Mouse (Mus musculus) liver, embryonic 15.5 days (tissue): ENCODE data around the gene Ndufab1. TPM values are rescaled to one million over a fixed set of nuclear protein-coding genes. Genes with fewer than 3 reads are reported as not detected.

Experiments
- ATAC-seq: fragments of 200-750 bp; cut with Nextera tagmentation; 2 replicates; pipeline ENCODE4 v1.8.0; 2017; ENCODE audit warnings: moderate number of reproducible peaks, mild to moderate bottlenecking, moderate library complexity; ENCODE audit not compliant: insufficient read depth
- H3K27ac ChIP-seq: fragments of 300-500 bp; sonication (generic); replicated peaks from 2 replicates; pipeline ENCODE4 v1.5.1; 2015; ENCODE audit warnings: mild to moderate bottlenecking, inconsistent platforms
- H3K27me3 ChIP-seq: fragments of 300-500 bp; sonication (generic); 2 replicates; pipeline ENCODE4 v1.6.1; 2015; ENCODE audit warnings: mild to moderate bottlenecking, inconsistent platforms
- H3K36me3 ChIP-seq: fragments of 300-500 bp; sonication (generic); replicated peaks from 2 replicates; pipeline ENCODE4 v1.6.1; 2015; ENCODE audit warnings: moderate library complexity, mild to moderate bottlenecking, inconsistent platforms
- H3K4me1 ChIP-seq: fragments of 300-500 bp; sonication (generic); replicated peaks from 2 replicates; pipeline ENCODE4 v1.6.1; 2015; ENCODE audit warnings: inconsistent platforms
- H3K4me2 ChIP-seq: fragments of 300-500 bp; sonication (generic); 2 replicates; pipeline ENCODE4 v1.6.1; 2015; ENCODE audit warnings: moderate library complexity, mild to moderate bottlenecking, inconsistent platforms
- H3K4me3 ChIP-seq: fragments of 300-500 bp; sonication (generic); replicated peaks from 2 replicates; pipeline ENCODE4 v1.5.1; 2015; ENCODE audit warnings: mild to moderate bottlenecking, inconsistent platforms
- H3K9ac ChIP-seq: fragments of 300-500 bp; sonication (generic); 2 replicates; pipeline ENCODE4 v1.6.1; 2015; ENCODE audit warnings: moderate library complexity, mild to moderate bottlenecking, inconsistent platforms
- H3K9me3 ChIP-seq: fragments of 300-500 bp; sonication (generic); replicated peaks from 2 replicates; pipeline ENCODE4 v1.6.1; 2016; ENCODE audit warnings: inconsistent platforms
- WGBS: fragments of 180-500 bp; shearing (Covaris S2); methylation state at CpG from one replicate; pipeline ENCODE4 v1.1.7; 2015; ENCODE audit warnings: mixed read lengths; ENCODE audit not compliant: insufficient replicate concordance; 5-methylcytosine and 5-hydroxymethylcytosine counted together
- polyA plus RNA-seq: library from polyadenylated mRNA; unstranded; fragments of >200 nt; fragmentation: Nextera tagmentation; extraction: Ambion mirVana; gene quantifications from 2 replicates; pipeline ENCODE4 v1.2.1, GENCODE M21; 2015

The Ndufab1 gene
- 383 and 425 TPM in 2 replicates for polyA plus RNA-seq

DNA sequence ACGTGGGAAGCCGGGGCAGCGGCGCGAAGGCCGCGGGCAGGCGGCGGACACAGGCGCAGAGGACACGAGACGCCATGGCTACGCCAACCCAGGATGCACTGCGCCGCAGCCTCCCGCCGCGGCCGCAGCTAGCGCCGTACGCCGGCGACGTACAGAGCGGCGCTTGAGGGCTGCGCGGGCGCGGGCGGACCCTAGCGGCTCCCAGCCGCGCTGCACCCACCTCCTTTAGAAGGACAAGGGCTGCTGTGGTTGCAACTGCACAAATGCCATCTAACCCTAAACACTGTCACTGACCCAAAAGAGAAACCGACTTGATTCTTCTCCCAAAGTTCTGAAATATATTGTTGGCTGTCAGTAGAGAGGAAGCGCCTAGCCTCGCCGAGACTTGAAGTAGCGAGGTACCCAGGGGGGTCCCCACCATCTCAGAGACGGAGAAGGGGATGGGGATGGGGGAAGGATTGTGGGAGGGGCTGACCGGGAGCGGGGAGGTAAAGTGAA, at the start of gene Ndufab1:
TSS of gene Ndufab1 (minus strand) at position 140 of the 498 bp plus-strand sequence.
- Histone ChIP-seq H3K27me3 (no peaks in the 10 kb centered on the region), H3K9ac (peak within 1 kb of the TSS; percentile 85), H3K36me3 (peaks cover 22% of the 10 kb centered on the region), H3K9me3 (no peaks in the 10 kb centered on the region), H3K27ac (peak within 1 kb of the TSS; percentile 14; the same call in 1 of the 2 replicates), H3K4me2 (peak within 1 kb of the TSS; percentile 82), H3K4me3 (peak within 1 kb of the TSS; percentile 76), H3K4me1 (peaks cover 30% of the 10 kb centered on the region)
- under 1% methylated on average over 43 of the region's 43 CpGs for WGBS
- peak; percentile 98 for ATAC-seq

DNA sequence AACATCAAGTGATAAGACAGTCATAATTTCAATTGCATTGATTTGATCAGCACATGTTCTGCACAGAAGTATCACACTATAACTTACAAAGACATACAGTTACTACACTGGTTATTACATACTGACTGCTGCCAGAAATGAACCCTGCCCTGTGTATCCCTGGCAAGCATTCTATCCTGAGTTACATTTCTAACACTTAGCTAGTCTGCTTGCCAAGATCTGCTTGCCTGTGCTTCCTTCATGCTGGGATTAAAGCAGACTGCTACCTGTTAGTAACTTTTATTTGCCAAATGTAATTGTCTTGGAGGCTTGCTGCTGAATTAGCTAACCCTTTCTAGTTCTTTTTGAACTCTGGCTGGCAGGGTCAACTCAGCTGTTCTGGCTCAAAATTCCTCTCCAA, 39.3 kb upstream of the Ndufab1 start:
- no peaks in the 10 kb centered on the region for H3K27me3 ChIP-seq
- no peak for ATAC-seq
- H3K9me3 ChIP-seq: no peaks in the 10 kb centered on the region
- no peak overlapping the region for H3K27ac ChIP-seq
- H3K4me2 ChIP-seq: no peak overlapping the region
- H3K36me3 ChIP-seq: peaks cover 94% of the 10 kb centered on the region
- H3K9ac ChIP-seq: no peak overlapping the region
- H3K4me1 ChIP-seq: no peaks in the 10 kb centered on the region
- H3K4me3 ChIP-seq: no peak overlapping the region

DNA sequence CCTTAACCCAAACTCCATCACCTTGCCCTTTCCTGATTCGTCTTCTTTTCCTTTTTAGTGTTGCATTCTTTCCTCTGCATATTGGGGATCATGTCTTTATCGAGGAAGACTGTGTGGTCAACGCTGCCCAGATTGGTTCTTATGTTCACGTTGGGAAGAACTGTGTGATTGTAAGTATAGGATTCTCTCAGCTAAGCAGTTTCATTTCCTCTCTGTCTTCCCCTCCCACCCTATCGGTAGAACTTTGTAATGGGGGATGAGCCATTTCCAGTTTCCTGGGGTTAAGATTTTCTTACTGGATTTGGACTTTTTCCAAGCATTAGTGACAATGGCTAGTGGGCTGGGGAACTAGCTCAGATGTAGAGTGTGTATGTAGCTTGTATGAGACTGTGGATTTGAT, 36.5 kb upstream of the Ndufab1 start:
- Histone ChIP-seq H3K4me2 (no peak overlapping the region), H3K27ac (no peak overlapping the region), H3K4me1 (peaks cover 11% of the 10 kb centered on the region), H3K27me3 (no peaks in the 10 kb centered on the region), H3K4me3 (no peak overlapping the region), H3K9me3 (no peaks in the 10 kb centered on the region), H3K36me3 (peaks cover 86% of the 10 kb centered on the region), H3K9ac (no peak overlapping the region)
- no peak for ATAC-seq
- 76% methylated on average over 5 of the region's 5 CpGs for WGBS

GRCm38 (mm10) chr7:122137071-122137470, 35.4 kb upstream of the Ndufab1 start:
- Histone ChIP-seq H3K4me3 (no peak overlapping the region), H3K4me2 (no peak overlapping the region), H3K27me3 (no peaks in the 10 kb centered on the region), H3K36me3 (peaks cover 77% of the 10 kb centered on the region), H3K4me1 (peaks cover 11% of the 10 kb centered on the region), H3K27ac (no peak overlapping the region), H3K9me3 (no peaks in the 10 kb centered on the region), H3K9ac (no peak overlapping the region)
- ATAC-seq: no peak

DNA sequence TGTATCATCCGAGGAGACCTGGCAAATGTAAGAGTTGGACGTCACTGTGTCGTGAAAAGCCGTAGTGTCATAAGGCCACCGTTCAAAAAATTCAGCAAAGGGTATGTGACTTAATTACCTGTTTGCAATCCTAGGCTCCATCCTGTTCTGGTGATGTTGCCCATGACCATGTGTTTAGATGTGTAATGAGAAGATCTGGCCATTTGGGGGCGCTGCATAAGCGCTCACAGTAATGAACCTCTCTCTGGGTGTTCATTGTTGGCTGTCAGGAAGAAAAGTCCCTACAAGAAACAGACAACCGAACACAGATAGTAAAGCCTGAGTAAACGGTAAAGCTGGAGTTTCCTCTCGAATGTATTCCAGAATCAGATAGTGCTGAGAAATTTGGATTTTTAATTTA, 33.4 kb upstream of the Ndufab1 start:
- 65% methylated on average over 10 of the region's 10 CpGs for WGBS
- no peaks in the 10 kb centered on the region for H3K9me3 ChIP-seq
- H3K4me1 ChIP-seq: peaks cover 21% of the 10 kb centered on the region
- no peak for ATAC-seq
- H3K4me2 ChIP-seq: no peak overlapping the region
- no peak overlapping the region for H3K27ac ChIP-seq
- no peak overlapping the region for H3K4me3 ChIP-seq
- H3K36me3 ChIP-seq: peaks cover 58% of the 10 kb centered on the region
- H3K9ac ChIP-seq: no peak overlapping the region
- no peaks in the 10 kb centered on the region for H3K27me3 ChIP-seq

DNA sequence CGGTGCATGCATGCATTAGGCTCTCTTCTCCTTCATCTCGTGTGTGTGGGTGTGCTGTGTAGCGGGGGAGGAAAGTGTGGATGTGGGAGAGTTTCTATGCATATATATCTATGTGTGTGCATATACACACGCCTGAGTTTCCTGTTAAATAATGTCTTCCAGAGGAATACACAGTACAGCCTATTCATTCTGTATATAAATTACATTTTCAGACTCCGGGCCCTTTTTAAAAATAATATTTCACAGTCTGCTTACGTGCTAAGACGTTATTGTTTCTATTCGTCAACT, 31.6 kb upstream of the Ndufab1 start:
- ATAC-seq: no peak
- H3K27ac ChIP-seq: peak overlapping the region; percentile 86

DNA sequence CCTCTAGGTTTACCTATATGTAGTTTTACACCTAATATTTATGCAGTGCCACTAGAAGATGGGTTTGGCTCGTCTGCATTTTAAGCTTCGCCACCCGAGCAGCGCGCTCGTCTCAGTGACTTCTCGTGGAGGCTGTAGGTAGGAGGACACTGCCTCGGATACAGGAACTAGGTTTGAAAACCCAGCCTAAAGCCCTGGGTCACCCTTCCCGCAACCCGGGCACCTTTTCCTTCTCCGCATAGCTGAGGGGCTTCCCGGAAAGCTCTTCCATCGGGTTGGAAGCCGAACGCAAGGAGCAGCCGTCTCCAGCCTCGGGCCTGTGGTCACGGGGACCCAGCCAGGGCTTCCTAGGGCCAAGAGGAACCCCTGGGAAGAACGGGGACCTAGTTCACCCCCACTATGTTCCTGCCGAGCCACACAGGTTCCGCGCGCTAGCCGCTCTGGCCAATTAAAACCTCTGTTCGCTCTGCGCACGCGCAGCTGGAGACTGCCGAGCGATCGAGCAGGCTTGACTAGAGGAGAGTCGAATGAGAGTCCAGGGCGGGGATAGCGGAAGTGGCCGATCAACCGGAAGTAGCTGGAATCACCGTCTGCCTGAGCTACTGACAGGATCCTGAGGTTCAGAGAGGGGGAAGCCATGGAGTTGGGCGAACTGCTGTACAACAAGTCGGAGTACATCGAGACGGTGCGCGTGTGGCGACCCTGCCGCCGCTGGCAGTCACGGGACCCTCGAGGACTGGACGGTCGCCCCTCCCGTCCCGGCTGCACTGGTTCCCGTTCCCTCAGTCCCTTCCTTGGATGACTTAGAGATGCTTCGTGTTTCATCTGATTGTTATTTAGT, 31.0 kb upstream of the Ndufab1 start, which contains the start of the genes Palb2 and Dctn5:
TSS of gene Palb2 (minus strand) at position 489 of the 841 bp plus-strand sequence.
TSS of gene Dctn5 (plus strand) at position 545 of the 841 bp plus-strand sequence.
- peak within 1 kb of the TSS; percentile 89 for H3K27ac ChIP-seq
- no peaks in the 10 kb centered on the region for H3K27me3 ChIP-seq
- peak; percentile 99 for ATAC-seq
- H3K36me3 ChIP-seq: peaks cover 53% of the 10 kb centered on the region
- under 1% methylated on average over 54 of the region's 54 CpGs for WGBS
- peak within 1 kb of the TSS; percentile 97 for H3K4me3 ChIP-seq
- peaks cover 21% of the 10 kb centered on the region for H3K4me1 ChIP-seq
- peak within 1 kb of the TSS; percentile 70 for H3K4me2 ChIP-seq
- H3K9ac ChIP-seq: peak within 1 kb of the TSS; percentile 92
- no peaks in the 10 kb centered on the region for H3K9me3 ChIP-seq

More for the DNA sequence above, 31.6 kb upstream of the Ndufab1 start:
- WGBS: 12% methylated on average over 8 of the region's 8 CpGs
- Histone ChIP-seq H3K4me3 (peak overlapping the region; percentile 97), H3K9ac (peak overlapping the region; percentile 92), H3K36me3 (peaks cover 53% of the 10 kb centered on the region), H3K4me1 (peaks cover 21% of the 10 kb centered on the region), H3K9me3 (no peaks in the 10 kb centered on the region), H3K27me3 (no peaks in the 10 kb centered on the region), H3K4me2 (peak overlapping the region; percentile 70)

DNA sequence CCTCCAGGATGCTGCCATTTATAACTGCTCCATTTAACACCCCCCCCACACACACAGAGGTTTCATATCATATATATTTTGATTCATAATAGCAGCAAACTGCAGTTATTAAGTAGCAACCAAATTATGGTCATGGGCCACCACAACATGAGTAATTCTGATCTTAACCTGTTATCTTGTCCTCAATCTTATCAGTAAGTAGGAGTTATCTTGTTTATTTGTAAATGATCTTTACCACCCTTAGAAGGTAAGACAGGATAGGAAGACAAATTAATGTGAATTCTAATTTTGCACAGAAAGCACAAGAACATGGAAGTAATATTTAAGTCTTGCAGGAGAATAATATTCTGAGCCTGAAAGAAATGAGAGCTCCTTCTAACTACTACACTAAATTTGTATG, 30.1 kb upstream of the Ndufab1 start:
- Histone ChIP-seq H3K27me3 (no peaks in the 10 kb centered on the region), H3K27ac (no peak overlapping the region), H3K9ac (peak overlapping the region; percentile 92), H3K4me1 (peaks cover 21% of the 10 kb centered on the region), H3K4me3 (peak overlapping the region; percentile 97), H3K36me3 (peaks cover 55% of the 10 kb centered on the region), H3K4me2 (peak overlapping the region; percentile 70), H3K9me3 (no peaks in the 10 kb centered on the region)
- ATAC-seq: no peak

DNA sequence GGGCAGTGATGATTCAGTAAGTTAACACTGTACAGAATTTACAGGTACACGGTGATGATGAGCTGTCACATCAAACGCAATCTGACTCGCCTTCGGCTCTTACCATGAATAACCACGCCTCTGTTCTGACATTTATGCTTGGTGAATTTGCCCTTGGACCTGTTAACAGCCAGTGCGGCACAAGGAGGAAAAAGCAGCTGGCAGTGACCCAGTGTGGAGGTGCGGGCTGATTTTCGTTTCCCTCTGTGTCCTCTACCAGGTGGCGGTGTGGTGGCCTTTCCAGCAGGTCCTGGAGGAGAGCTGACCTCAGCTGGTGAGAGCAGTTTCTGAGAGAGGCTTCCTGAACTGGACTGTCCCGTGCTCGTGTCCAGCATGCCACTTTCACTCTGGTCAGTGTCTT, 25.3 kb upstream of the Ndufab1 start:
- ATAC-seq: no peak
- no peaks in the 10 kb centered on the region for H3K9me3 ChIP-seq
- peaks cover 66% of the 10 kb centered on the region for H3K36me3 ChIP-seq
- H3K9ac ChIP-seq: no peak overlapping the region
- no peak overlapping the region for H3K4me3 ChIP-seq
- H3K27me3 ChIP-seq: no peaks in the 10 kb centered on the region
- H3K27ac ChIP-seq: no peak overlapping the region
- 89% methylated on average over 11 of the region's 11 CpGs for WGBS
- H3K4me2 ChIP-seq: no peak overlapping the region
- peaks cover 10% of the 10 kb centered on the region for H3K4me1 ChIP-seq

GRCm38 (mm10) chr7:122125636-122126035, 23.9 kb upstream of the Ndufab1 start:
- 76% methylated on average over 8 of the region's 8 CpGs for WGBS
- Histone ChIP-seq H3K4me1 (no peaks in the 10 kb centered on the region), H3K9me3 (no peaks in the 10 kb centered on the region), H3K27me3 (no peaks in the 10 kb centered on the region), H3K27ac (no peak overlapping the region), H3K4me3 (no peak overlapping the region), H3K9ac (no peak overlapping the region), H3K36me3 (peaks cover 78% of the 10 kb centered on the region), H3K4me2 (no peak overlapping the region)
- no peak for ATAC-seq

- 0 out of 2 replicates have a peak overlapping the region, but pooled peaks have one; percentile 29 for H3K27ac ChIP-seq
- 0 out of 2 replicates have a peak, but pooled peaks have one; percentile 15 for ATAC-seq
Observed at GRCm38 (mm10) chr7:122123518-122123917, 21.8 kb upstream of the Ndufab1 start.

More at GRCm38 (mm10) chr7:122123518-122123917, 21.8 kb upstream of the Ndufab1 start:
- Histone ChIP-seq H3K4me3 (no peak overlapping the region), H3K4me2 (no peak overlapping the region), H3K27me3 (no peaks in the 10 kb centered on the region), H3K4me1 (no peaks in the 10 kb centered on the region), H3K9ac (no peak overlapping the region), H3K36me3 (peaks cover 83% of the 10 kb centered on the region), H3K9me3 (no peaks in the 10 kb centered on the region)
- WGBS: 63% methylated on average over 4 of the region's 4 CpGs
